Mouse (Mus musculus) cerebellum, postnatal 10 days (tissue): ENCODE measurements at regions not wholly inside any gene's neighbourhood (a gene's known extent, or its start where the extent isn't known, plus 50 kb on each side); places are given as distances from the start of the nearest gene placed in this dataset.
A peak's percentile ranks its signal among the peaks of the same experiment; 100 is the strongest.

ENCODE experiments used
- DNase-seq, 2 experiments: peaks; one replicate each; pipeline ENCODE4 v3.0.0; 2021; ENCODE audit warnings: mixed read lengths in 2 of 2

DNA sequence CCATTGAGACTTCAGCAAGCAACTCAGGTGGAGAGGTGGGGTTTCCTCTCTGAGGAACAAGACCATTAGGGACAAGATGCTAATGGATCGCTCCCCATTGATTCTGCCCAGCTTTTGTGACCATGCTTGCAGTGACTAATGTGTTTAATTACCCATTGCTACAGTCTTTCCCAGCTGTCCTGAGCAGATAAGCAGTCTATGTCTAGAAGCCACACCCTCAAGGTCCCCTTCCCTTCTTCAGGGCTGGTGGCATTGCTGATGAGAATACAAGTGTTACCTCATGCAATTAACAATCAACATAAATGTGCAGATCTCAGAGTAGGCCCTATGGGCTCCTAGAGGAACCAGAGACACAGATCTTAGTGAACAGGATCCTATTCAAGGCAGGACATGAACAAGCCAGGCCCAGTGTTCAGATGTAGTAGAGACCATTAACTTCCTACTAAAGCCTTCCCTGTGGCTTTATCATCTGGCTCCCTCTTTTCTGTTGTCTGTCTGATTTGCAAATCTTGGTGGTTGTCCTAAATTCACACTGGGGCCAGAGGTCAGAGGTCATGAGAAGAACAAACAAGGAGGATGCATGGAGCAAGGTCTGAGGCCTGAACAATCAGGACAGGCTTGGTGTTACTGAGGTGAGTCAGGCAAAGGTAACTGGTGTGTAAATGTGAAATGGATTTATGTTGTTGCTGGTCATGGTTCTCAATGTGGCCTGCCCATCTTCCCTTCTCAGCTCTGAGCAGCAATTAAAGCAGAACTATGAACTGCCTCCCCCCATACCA is 56.8 kb downstream of the Odc1 start:
- no peak for DNase-seq

GRCm38 (mm10) chr12:17603576-17603975 is 59.0 kb downstream of the Odc1 start:
- DNase-seq, result no peak

DNA sequence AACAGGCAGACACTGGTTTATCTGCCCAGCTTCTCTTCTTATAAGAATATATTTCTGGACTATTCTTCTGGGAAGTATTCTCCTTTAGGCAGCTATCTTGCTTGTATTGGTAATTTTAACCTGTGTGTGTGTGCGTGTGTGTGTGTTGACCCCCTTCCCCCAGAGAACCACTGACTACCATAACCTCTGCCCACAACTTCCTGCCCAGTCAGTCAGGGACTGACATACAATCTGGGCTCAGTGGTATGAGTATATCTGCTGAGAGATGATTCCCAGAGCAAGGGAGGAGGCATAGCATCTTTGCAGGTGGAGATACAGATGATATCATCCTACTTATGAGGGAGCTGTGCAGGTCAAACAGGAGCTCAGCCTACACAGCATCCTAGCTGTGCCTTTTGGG is 65.8 kb downstream of the Odc1 start:
- no peak for DNase-seq

- no peak for DNase-seq
Observed at GRCm38 (mm10) chr12:17611988-17612387, 67.4 kb downstream of the Odc1 start.

DNA sequence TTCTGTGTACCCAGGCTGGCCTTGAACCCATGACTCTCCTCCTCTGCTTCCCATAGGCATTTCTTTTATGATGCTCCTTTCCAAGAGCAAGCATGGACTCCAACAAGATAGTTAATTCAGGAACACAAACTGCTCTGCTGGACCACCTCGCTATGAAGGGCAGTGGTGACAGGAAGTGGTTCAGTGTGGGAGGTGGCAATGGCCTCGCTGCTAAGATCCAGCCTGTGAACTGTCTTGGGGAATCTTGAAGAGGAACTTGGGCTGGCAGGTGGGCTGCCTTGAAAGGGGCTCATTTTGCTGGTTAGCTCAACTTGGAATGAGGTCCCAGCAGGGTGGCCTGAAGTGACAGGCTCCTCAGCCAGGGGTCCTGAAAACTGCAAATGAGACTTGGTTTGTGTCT is 72.4 kb upstream of the Hpcal1 start:
- no peak for DNase-seq

DNA sequence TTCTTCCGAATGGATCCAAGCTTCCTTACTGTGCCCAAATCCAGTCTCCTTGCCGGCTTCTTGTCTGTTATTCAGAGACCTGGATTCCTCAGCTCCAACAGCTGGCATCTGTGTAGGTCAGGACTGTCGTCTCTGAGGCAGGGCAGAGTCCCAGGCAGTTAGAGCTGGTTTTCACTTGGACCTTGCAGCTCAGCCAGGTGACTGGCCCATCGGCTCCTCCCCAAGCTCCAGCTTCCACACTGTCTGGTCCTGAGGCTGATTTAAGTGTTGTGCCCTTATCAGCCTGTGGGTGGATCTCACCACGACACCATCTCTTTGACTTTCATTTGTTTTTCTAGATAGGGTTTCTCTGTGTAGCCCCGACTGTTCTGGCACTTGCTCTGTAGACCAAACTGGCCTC is 70.4 kb upstream of the Hpcal1 start:
- no peak for DNase-seq

DNA sequence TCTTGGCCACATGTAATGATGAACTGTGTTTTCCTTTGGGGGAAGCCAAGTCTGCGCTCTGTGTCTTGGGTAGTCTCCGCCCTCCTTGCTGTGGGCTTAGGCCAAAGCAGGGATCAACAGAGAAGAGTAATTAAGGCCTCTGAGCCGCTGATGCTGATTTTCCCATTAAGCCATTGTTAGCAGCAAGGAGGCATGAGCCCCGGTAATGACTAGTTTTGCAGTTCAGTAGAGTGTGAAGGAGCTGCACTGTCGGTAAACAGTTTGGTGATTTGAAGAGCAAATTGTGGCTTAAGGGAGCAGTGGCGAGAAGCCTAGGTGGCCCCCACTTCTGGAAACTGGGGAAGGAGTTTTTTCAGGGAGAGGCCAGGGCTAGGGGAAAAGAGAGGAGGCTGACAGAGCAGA is 69.2 kb upstream of the Hpcal1 start:
- DNase-seq, result no peak

GRCm38 (mm10) chr12:17622509-17623005 is 68.1 kb upstream of the Hpcal1 start:
- peak in 1 of 2 experiments; percentile 28 for DNase-seq

- DNase-seq, result no peak
Observed at GRCm38 (mm10) chr12:17626043-17626442, 64.6 kb upstream of the Hpcal1 start.

DNA sequence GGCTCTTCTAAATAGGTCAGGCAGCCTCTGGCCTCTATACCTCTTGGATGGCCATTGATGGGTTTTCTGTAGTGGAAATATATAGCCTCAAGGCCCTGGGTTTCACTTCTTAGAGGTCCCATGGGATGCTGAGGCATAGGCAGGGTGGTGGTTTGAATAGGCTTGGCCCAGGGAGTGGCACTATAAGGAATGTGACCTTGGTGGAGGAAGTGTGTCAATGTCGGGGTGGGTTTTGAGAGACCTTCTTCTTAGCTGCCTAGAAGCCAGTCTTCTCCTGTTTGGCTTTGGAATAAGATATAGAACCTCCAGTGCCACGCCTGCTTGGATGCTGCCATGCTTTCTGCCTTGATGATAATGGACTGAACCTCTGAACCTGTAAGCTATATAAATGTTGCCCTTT is 59.5 kb upstream of the Hpcal1 start:
- DNase-seq, result no peak

GRCm38 (mm10) chr12:17636146-17636545 is 54.5 kb upstream of the Hpcal1 start:
- DNase-seq, result no peak

- no peak for DNase-seq
Observed at GRCm38 (mm10) chr12:17636590-17636989, 54.1 kb upstream of the Hpcal1 start.
